Mouse (Mus musculus) liver, embryonic 16.5 days (tissue): ENCODE measurements at regions not wholly inside any gene's neighbourhood (a gene's known extent, or its start where the extent isn't known, plus 50 kb on each side); places are given as distances from the start of the nearest gene placed in this dataset.
"Not testable (repeated sequence)": the region's sequence is repeated elsewhere in the genome, so short reads cannot be mapped to it uniquely, and the experiment has no call there.

ENCODE experiments used
- ATAC-seq: fragments of 200-750 bp; cut with Nextera tagmentation; 2 replicates; pipeline ENCODE4 v1.8.0; 2017; ENCODE audit warnings: low read depth, mild to moderate bottlenecking, moderate number of reproducible peaks, moderate library complexity
- H3K27ac ChIP-seq: fragments of 300-500 bp; sonication (generic); 2 replicates; pipeline ENCODE4 v1.5.1; 2014; ENCODE audit warnings: mild to moderate bottlenecking, low read length
- H3K27me3 ChIP-seq: fragments of 300-500 bp; sonication (generic); 2 replicates; pipeline ENCODE4 v1.6.1; 2014; ENCODE audit warnings: low read depth, low read length, mixed read lengths; ENCODE audit not compliant: control insufficient read depth, insufficient read depth
- H3K36me3 ChIP-seq: fragments of 300-500 bp; sonication (generic); 2 replicates; pipeline ENCODE4 v1.6.1; 2014; ENCODE audit warnings: mild to moderate bottlenecking; ENCODE audit not compliant: control insufficient read depth, insufficient read depth
- H3K4me1 ChIP-seq: fragments of 300-500 bp; sonication (generic); 2 replicates; pipeline ENCODE4 v1.6.1; 2014; ENCODE audit warnings: low read depth, low read length, mixed read lengths; ENCODE audit not compliant: control insufficient read depth
- H3K4me2 ChIP-seq: fragments of 300-500 bp; sonication (generic); 2 replicates; pipeline ENCODE4 v1.6.1; 2014; ENCODE audit warnings: low read depth, low read length, mixed read lengths
- H3K4me3 ChIP-seq: fragments of 300-500 bp; sonication (generic); 2 replicates; pipeline ENCODE4 v1.5.1; 2014; ENCODE audit warnings: low read depth, mild to moderate bottlenecking, low read length
- H3K9ac ChIP-seq: fragments of 300-500 bp; sonication (generic); 2 replicates; pipeline ENCODE4 v1.6.1; 2014; ENCODE audit warnings: low read depth, low read length
- H3K9me3 ChIP-seq: fragments of 300-500 bp; sonication (generic); replicated peaks from 2 replicates; pipeline ENCODE4 v1.6.1; 2016; ENCODE audit warnings: low read length; ENCODE audit not compliant: control insufficient read depth
- WGBS: fragments of 180-500 bp; shearing (Covaris S2); extraction: QIAGEN DNeasy Blood & Tissue Kit; methylation state at CpG from one replicate; pipeline ENCODE4 v1.1.7; 2014; ENCODE audit not compliant: insufficient replicate concordance; 5-methylcytosine and 5-hydroxymethylcytosine counted together

GRCm38 (mm10) chr12:40898414-40899027 is 125.4 kb upstream of the Immp2l start:
- Histone ChIP-seq H3K9ac (no peak overlapping the region), H3K4me1 (no peaks in the 10 kb centered on the region), H3K4me3 (no peak overlapping the region), H3K36me3 (no peaks in the 10 kb centered on the region), H3K27me3 (no peaks in the 10 kb centered on the region), H3K27ac (no peak overlapping the region), H3K9me3 (no peaks in the 10 kb centered on the region), H3K4me2 (no peak overlapping the region)
- 65% methylated on average over 8 of the region's 8 CpGs for WGBS
- no peak for ATAC-seq

- Histone ChIP-seq H3K4me1 (peaks cover 6% of the 10 kb centered on the region), H3K27me3 (no peaks in the 10 kb centered on the region), H3K9me3 (no peaks in the 10 kb centered on the region), H3K4me2 (no peak overlapping the region), H3K36me3 (no peaks in the 10 kb centered on the region), H3K9ac (no peak overlapping the region), H3K4me3 (no peak overlapping the region), H3K27ac (no peak overlapping the region)
- no peak for ATAC-seq
- 59% methylated on average over 1 of the region's 1 CpGs for WGBS
Measured at GRCm38 (mm10) chr12:40905650-40906338, 118.1 kb upstream of the Immp2l start.

GRCm38 (mm10) chr12:40906807-40907206 is 117.1 kb upstream of the Immp2l start:
- Histone ChIP-seq H3K4me2 (no peak overlapping the region), H3K27ac (no peak overlapping the region), H3K27me3 (no peaks in the 10 kb centered on the region), H3K4me3 (no peak overlapping the region), H3K9me3 (no peaks in the 10 kb centered on the region), H3K4me1 (peaks cover 6% of the 10 kb centered on the region), H3K9ac (no peak overlapping the region), H3K36me3 (no peaks in the 10 kb centered on the region)
- 54% methylated on average over 2 of the region's 2 CpGs for WGBS
- no peak for ATAC-seq

- Histone ChIP-seq H3K4me1 (peaks cover 6% of the 10 kb centered on the region), H3K9ac (no peak overlapping the region), H3K4me3 (no peak overlapping the region), H3K27me3 (no peaks in the 10 kb centered on the region), H3K9me3 (no peaks in the 10 kb centered on the region), H3K27ac (no peak overlapping the region), H3K4me2 (no peak overlapping the region), H3K36me3 (no peaks in the 10 kb centered on the region)
- ATAC-seq, result peak; percentile 71
- WGBS, result 50% methylated on average over 9 of the region's 9 CpGs
Measured at GRCm38 (mm10) chr12:40908809-40909795, 114.8 kb upstream of the Immp2l start.

GRCm38 (mm10) chr12:40917486-40917885 is 106.4 kb upstream of the Immp2l start:
- Histone ChIP-seq H3K9me3 (no peaks in the 10 kb centered on the region), H3K9ac (no peak overlapping the region), H3K27ac (no peak overlapping the region), H3K36me3 (no peaks in the 10 kb centered on the region), H3K4me3 (no peak overlapping the region), H3K4me2 (no peak overlapping the region), H3K27me3 (no peaks in the 10 kb centered on the region), H3K4me1 (peaks cover 4% of the 10 kb centered on the region; the same call in 1 of the 2 replicates)
- WGBS, result 78% methylated on average over 3 of the region's 3 CpGs
- 0 out of 2 replicates have a peak, but pooled peaks have one; percentile 8 for ATAC-seq

GRCm38 (mm10) chr12:40921988-40922387 is 101.9 kb upstream of the Immp2l start:
- peak; percentile 84 for ATAC-seq

GRCm38 (mm10) chr12:40926681-40927080 is 97.2 kb upstream of the Immp2l start:
- Histone ChIP-seq H3K36me3 (no peaks in the 10 kb centered on the region), H3K4me3 (no peak overlapping the region), H3K9ac (no peak overlapping the region), H3K9me3 (no peaks in the 10 kb centered on the region), H3K4me1 (peaks cover 6% of the 10 kb centered on the region), H3K4me2 (no peak overlapping the region), H3K27ac (no peak overlapping the region), H3K27me3 (no peaks in the 10 kb centered on the region)
- 60% methylated on average over 1 of the region's 1 CpGs for WGBS
- ATAC-seq, result no peak

More at GRCm38 (mm10) chr12:40921988-40922387, 101.9 kb upstream of the Immp2l start:
- Histone ChIP-seq H3K27ac (no peak overlapping the region), H3K9me3 (no peaks in the 10 kb centered on the region), H3K4me1 (peaks cover 4% of the 10 kb centered on the region; the same call in 1 of the 2 replicates), H3K9ac (no peak overlapping the region), H3K27me3 (no peaks in the 10 kb centered on the region), H3K4me2 (no peak overlapping the region), H3K4me3 (no peak overlapping the region), H3K36me3 (no peaks in the 10 kb centered on the region)
- WGBS, result 41% methylated on average over 1 of the region's 1 CpGs

GRCm38 (mm10) chr12:40929409-40929808 is 94.5 kb upstream of the Immp2l start:
- ATAC-seq, result peak; percentile 64
- not testable (repeated sequence) for H3K4me3 ChIP-seq, H3K4me1 ChIP-seq, H3K36me3 ChIP-seq, H3K9ac ChIP-seq, H3K27me3 ChIP-seq, H3K27ac ChIP-seq, H3K9me3 ChIP-seq, H3K4me2 ChIP-seq
- 50% methylated on average over 1 of the region's 1 CpGs for WGBS
